Mouse (Mus musculus) 3134 (cell line): ENCODE results near the gene Rgs17.
A peak's percentile ranks its signal among the peaks of the same experiment; 100 is the strongest.
"Not testable (repeated sequence)": the region's sequence is repeated elsewhere in the genome, so short reads cannot be mapped to it uniquely, and the experiment has no call there.

Experiments
- DNase-seq: peaks from one replicate; pipeline ENCODE4 v3.0.0-alpha.2; 2011; ENCODE audit warnings: low spot score; ENCODE audit not compliant: insufficient read length; ENCODE audit errors: extremely low read depth

Gene Rgs17

GRCm38 (mm10) chr10:5922294-5922828 is at the start of gene Rgs17:
Gene Rgs17, minus strand, starts transcription at chr10:5922400.
- no peak for DNase-seq

GRCm38 (mm10) chr10:5967655-5968054 is 45.5 kb upstream of the Rgs17 start:
- peak; percentile 45 for DNase-seq

GRCm38 (mm10) chr10:5953787-5954186 is 31.6 kb upstream of the Rgs17 start:
- not testable (repeated sequence) for DNase-seq

GRCm38 (mm10) chr10:5924261-5924660 is 2.1 kb upstream of the Rgs17 start:
- DNase-seq: no peak

DNA sequence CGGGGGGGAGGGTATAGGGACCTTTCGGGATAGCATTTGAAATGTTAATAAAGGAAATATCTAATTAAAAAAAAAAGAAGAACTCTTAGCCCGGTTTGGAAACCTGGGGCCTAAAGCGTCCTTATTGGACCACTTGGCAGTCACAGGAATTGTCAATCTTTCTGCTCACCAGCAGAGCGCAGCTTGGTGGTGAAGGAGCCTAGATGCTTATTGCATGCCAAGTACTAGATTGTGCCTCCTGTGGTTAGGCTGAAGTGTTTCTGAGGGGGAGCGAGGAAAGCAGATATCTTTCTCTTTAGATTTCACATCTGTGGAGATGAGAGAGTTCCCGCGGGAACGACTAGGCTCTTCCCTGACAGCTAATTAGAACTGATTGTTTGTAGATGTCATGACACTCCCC is 896 bp upstream of the Rgs17 start:
- DNase-seq: no peak

DNA sequence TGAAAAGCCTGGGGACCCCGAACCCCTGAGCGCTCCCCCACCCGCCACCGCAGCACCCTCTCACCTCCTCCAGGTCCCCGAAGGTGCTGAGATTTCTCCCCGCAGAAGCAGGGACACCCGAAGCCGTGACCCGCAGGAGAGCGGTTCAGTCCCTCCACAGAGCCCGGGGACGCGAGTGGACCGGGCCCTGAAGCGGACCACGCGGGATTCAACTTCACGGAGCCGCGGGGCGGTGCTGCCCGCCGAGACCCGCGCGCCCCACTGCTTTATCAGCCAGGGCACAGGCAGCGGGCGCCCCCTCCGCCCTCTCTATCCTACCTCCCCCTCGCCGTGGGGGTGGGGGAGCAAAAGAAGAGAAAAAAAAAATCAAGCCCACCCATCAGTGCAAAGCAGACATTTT is 429 bp downstream of the Rgs17 start:
- no peak for DNase-seq

GRCm38 (mm10) chr10:5921031-5921551 is 1.1 kb downstream of the Rgs17 start:
- no peak for DNase-seq

- no peak for DNase-seq
These were observed 17.8 kb downstream of the Rgs17 start for GRCm38 (mm10) chr10:5904399-5904798.

DNA sequence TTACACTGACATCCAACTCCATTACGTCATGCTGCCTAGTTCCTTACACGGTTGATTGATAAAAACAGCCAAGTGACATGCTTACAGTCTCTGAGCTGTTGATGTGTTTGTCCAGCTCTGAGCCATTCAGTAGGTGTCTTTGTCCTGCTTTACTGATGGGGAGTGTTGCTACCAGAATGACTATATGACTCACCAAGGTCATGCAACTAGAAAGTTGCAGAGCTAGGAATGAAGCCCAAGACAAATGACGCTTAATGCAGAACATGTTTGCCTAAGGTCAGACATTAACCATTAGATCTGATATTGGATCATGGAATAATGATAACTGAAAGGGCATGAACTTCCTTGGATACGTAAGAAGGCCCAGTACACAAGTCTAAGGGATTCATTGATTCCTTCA is 20.4 kb downstream of the Rgs17 start:
- no peak for DNase-seq

DNA sequence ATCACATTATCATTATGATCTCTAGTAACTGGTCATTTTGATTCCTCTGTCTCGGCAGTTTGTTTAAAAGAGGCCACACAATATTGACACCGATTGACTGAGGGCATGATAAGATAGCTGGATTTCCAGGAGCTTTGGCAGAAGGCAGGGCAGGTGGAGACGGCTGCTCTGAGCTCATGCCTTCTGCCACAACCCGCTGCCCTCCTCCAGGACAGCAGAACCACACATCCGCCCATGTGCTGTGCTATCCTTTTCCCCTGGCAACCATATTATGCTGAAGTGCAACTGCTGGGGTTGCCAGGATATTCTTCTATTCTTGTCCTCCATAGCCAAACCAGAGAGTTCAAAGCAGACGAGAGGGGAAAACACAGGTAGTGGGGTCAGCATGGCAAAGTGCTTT is 21.5 kb downstream of the Rgs17 start:
- DNase-seq: no peak

- DNase-seq: no peak
These were observed 45.1 kb downstream of the Rgs17 start for GRCm38 (mm10) chr10:5877106-5877505.

- DNase-seq: no peak
These were observed 51.1 kb downstream of the Rgs17 start for GRCm38 (mm10) chr10:5871081-5871480.

DNA sequence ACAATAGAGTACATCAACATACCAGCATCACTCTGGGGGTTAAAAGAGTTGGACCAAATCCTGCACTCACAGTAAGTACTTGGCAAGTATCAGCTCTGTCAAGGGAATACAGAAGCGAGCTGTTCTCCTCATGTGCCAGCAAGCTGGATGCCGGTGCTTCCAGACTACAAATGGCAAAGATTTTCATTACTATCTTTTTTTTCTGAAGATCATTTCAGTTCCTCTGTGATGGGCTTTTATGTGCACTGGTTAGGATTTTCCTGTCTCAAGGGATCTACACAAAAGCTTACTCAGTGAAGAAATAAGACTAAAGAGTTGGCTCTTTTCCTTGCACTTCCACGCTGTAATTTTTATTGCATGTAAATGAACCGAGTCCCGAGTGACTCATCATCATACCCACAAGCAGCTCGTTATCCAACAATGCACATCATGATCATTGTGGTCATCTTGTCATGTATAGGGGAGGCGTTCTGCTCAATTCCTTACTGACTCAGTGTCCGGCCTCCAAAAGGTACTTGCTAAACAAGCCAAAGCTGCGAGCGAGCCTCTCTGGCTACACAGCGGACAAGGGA is 54.1 kb downstream of the Rgs17 start:
- no peak for DNase-seq

DNA sequence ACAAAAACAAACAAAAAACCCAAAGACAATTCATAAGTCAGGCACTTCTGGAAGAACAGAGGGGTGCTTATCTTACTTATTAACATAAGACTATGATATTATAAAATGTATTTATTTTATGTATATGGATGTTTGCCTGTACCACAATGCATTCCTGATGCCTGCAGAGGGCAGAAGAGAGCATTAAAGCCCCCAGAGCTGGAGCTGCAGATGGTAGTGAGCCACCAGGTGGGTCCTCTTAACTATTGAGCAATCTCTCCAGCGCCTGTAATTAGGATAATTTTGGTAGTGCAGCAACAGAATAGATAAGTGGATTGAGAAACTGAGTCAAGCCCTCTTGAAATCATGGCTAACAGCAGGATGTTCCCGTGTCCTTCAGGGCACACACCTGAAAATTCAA is 56.2 kb downstream of the Rgs17 start:
- DNase-seq: no peak

DNA sequence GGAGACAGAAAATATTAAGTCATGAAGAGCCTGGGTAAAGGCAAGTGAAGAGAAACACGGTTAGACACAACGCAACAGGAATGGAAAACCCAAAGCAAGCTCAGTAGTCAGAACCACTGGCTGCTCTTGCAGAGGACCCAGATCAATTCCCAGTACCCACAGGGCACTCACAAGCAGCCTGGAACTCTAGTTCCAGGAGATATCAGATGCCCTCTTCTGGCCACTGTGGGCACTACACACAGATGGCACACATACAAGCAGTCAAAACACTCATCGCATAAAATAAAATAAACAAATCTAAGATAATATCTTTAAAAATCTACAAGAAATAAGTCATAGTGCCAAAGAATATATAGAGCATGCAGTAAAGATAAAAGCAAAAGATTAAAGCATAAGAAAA is 59.5 kb downstream of the Rgs17 start:
- no peak for DNase-seq

DNA sequence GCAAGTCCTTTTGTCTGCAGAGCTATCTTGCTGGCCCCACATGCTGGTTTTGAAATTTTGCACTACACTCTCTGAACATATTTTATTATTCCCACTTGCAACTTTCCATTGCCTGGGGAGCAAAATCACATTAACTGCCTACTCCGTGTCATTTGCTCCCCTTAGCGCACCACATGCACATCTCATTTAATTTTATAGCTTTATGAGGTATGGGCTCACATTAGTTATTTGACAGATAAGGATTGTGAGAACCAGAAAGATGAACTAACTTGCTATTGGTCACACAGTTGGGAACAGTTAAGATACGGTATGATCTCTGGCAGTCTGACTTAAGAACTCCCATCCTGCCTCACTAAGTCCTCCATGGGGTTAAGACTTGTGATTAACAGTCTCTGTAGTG is 61.4 kb downstream of the Rgs17 start:
- DNase-seq: no peak

DNA sequence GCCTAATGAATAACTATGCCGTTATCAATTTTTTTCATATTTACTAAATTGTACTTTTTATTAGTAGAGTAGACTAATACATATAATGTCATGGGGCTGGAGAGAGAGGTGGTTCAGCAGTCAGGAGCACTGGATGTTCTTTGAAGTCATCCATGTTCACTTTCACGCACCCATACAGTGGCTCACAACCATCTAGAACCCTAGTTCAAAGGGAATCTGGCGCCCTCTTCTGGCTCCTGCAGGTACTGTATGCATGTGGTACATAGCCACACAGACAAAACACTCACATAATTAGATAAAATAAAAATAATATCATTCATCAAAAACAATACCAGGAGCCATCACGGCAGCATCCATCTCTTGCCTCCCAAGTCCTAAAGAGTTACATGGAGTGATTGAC is 62.5 kb downstream of the Rgs17 start:
- no peak for DNase-seq

DNA sequence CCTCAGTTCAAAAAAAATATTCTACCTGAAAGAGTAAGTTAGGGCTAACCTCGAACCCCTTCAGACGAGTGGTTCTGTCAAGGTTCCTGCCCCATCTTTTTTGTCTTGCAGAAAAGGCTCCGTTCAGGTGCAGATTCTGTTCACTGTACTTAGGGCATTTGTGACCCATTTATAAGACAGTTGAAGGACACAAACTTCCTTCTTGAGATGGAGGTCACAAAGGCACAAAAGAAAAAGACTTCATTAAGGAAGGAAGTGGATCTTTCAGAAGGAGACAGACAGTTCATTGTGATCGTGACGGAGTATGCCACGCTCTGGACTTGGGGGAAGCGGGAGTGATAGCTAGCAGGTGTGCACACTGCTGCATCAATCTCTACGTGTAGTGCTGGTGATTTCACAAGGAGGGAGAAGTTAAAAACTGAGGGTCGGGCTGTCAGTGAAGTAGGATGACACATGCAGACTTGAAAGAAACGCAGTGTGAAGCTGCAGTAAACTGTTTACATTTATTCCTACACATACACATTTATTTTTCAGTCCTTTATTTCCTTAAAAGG is 64.1 kb downstream of the Rgs17 start:
- no peak for DNase-seq

DNA sequence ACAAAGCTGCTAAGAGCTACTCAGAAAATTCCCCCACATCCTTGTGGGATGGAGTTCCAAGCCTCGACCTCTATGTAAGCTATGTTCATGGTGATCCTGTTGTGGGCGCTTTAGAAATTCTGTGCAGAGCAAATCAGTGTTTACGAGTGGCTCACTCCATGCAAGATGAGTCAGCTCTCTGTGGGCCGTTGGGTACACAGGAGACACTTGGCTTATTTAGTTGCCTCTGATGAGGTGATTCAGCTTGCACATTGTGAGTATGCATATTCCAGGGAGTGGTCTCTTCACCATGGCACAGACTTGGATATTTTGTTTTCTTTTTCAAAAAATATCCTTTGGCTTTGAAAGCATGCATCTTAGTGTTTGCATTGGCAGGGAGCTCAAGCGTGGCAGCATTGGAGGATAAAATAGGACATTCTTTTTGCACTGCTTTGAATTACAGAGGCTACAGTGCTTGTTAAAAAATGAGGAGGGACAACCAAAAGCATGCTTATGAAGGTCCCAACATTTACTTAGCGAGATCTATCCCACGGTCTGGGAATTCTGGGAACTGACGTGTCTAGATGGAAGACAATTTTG is 68.8 kb downstream of the Rgs17 start:
- DNase-seq: no peak

DNA sequence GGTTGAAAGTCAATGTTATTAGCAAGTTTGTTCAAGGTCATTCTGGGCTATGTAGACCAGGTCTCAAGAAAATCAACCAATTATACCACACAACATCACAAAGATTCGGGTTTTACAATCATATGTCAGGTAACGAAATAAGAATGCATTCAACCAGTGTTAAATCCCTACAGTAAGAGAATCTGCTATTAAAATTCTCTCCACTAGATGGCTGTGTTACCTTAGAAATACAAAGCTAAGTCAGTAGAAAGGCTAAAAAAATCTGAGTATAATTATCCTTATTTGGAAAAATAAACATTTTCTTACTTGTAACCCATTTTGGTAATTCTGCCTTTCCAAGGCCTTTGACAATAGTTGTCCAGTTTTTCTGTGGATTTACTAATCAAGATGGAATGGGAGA is 75.3 kb downstream of the Rgs17 start:
- no peak for DNase-seq

GRCm38 (mm10) chr10:5841369-5841768 is 80.8 kb downstream of the Rgs17 start:
- DNase-seq: peak; percentile 14

DNA sequence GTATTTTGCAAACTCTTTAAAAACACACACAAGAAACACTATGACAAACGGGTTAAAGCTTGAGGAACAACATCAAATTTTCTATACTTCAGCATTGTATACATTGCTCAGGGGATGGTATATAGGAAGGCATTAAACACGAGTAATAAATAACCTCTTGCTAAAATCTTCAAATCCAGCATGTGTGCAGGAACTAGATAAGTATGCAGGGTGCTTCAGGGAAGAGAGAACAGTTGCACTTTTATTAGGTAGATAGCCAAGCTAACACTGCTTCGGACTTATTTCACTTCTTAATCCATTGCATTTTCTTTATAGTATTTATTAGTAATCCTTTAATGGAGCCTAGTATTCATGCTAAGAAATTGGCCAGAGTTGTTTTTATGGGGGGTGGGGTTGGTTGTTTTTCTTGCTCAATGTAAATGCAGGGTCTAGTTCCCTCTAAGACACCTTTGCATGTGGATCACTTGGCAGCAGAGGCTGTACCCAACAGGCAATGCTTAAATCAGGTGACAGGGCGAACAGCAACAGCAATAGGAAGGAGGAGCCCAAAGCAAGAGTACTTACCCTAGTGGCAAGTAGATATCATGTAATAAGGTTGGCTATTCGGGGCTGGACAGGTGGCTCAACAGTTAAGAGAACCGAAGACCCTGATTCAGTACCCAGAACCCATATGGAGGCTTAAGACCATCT is 95.7 kb downstream of the Rgs17 start:
- DNase-seq: no peak
